Mouse (Mus musculus) erythroblast, adult 5-6 weeks (primary cell): ENCODE data around the gene Mogs. TPM values are rescaled to one million over a fixed set of nuclear protein-coding genes. Genes with fewer than 3 reads are reported as not detected.

Source experiments
- total RNA-seq, 2 experiments: library from RNA; stranded (forward) in 1 of 2; stranded (reverse) in 1 of 2; fragments of 150-400 nt in 1 of 2; fragments of 200-764, 138-1000 nt in 1 of 2; gene quantifications; 2 replicates each; pipeline versions ENCODE4 v1.2.3 to v1.2.4; 2015 to 2017; ENCODE audit warnings: low replicate concordance in 2 of 2

Mogs gene
- total RNA-seq, 2 experiments from 2014 or later: 5.8 to 13.8 TPM

Other genes starting within 250 kb of the Mogs start
- gene Sema4f, start 175.7 kb upstream of the Mogs start, total RNA-seq (2015; ENCODE audit: low replicate concordance): not detected in 2 replicates
- gene Sema4f, start 175.7 kb upstream of the Mogs start, total RNA-seq (2017; ENCODE audit: low replicate concordance): not detected in 2 replicates
- 2.7 and 25.6 TPM in 2 replicates for gene M1ap, start 168.6 kb upstream of the Mogs start, total RNA-seq (2015; ENCODE audit: low replicate concordance)
- gene M1ap, start 168.6 kb upstream of the Mogs start, total RNA-seq (2017; ENCODE audit: low replicate concordance): 8.2 and 16.6 TPM in 2 replicates
- gene Dok1, start 82.0 kb upstream of the Mogs start, total RNA-seq (2015; ENCODE audit: low replicate concordance): 11.3 and 19.4 TPM in 2 replicates
- gene Dok1, start 82.0 kb upstream of the Mogs start, total RNA-seq (2017; ENCODE audit: low replicate concordance): 23.9 and 24.7 TPM in 2 replicates
- 1.5 and 2.9 TPM in 2 replicates for gene Loxl3, start 81.3 kb upstream of the Mogs start, total RNA-seq (2015; ENCODE audit: low replicate concordance)
- gene Loxl3, start 81.3 kb upstream of the Mogs start, total RNA-seq (2017; ENCODE audit: low replicate concordance): 3.2 and 3.6 TPM in 2 replicates
- 197 and 242 TPM in 2 replicates for gene Aup1, start 61.0 kb upstream of the Mogs start, total RNA-seq (2015; ENCODE audit: low replicate concordance)
- 212 and 218 TPM in 2 replicates for gene Aup1, start 61.0 kb upstream of the Mogs start, total RNA-seq (2017; ENCODE audit: low replicate concordance)
- gene Htra2, start 60.2 kb upstream of the Mogs start, total RNA-seq (2015; ENCODE audit: low replicate concordance): 69.4 and 97.8 TPM in 2 replicates
- 41.9 and 57.7 TPM in 2 replicates for gene Htra2, start 60.2 kb upstream of the Mogs start, total RNA-seq (2017; ENCODE audit: low replicate concordance)
- gene Dqx1, start 57.7 kb upstream of the Mogs start, total RNA-seq (2015; ENCODE audit: low replicate concordance): 1.7 and 3.5 TPM in 2 replicates
- 4.2 and 6.7 TPM in 2 replicates for gene Dqx1, start 57.7 kb upstream of the Mogs start, total RNA-seq (2017; ENCODE audit: low replicate concordance)
- gene Tlx2, start 45.2 kb upstream of the Mogs start, total RNA-seq (2015; ENCODE audit: low replicate concordance): not detected in 2 replicates
- gene Tlx2, start 45.2 kb upstream of the Mogs start, total RNA-seq (2017; ENCODE audit: low replicate concordance): not detected in 2 replicates
- gene Pcgf1, start 37.6 kb upstream of the Mogs start, total RNA-seq (2015; ENCODE audit: low replicate concordance): 19.8 and 29.7 TPM in 2 replicates
- 11.0 and 18.1 TPM in 2 replicates for gene Pcgf1, start 37.6 kb upstream of the Mogs start, total RNA-seq (2017; ENCODE audit: low replicate concordance)
- gene Lbx2, start 29.1 kb upstream of the Mogs start, total RNA-seq (2015; ENCODE audit: low replicate concordance): not detected in 2 replicates
- gene Lbx2, start 29.1 kb upstream of the Mogs start, total RNA-seq (2017; ENCODE audit: low replicate concordance): not detected in 2 replicates
- not detected in 2 replicates for gene Ccdc142, start 13.9 kb upstream of the Mogs start, total RNA-seq (2015; ENCODE audit: low replicate concordance)
- gene Ccdc142, start 13.9 kb upstream of the Mogs start, total RNA-seq (2017; ENCODE audit: low replicate concordance): 0.98 TPM in 1 of 2 replicates, not detected in the other
- gene Gm42688, start 13.9 kb upstream of the Mogs start, total RNA-seq (2015; ENCODE audit: low replicate concordance): 0.19 TPM in 1 of 2 replicates, not detected in the other
- 0.94 TPM in 1 of 2 replicates, not detected in the other for gene Gm42688, start 13.9 kb upstream of the Mogs start, total RNA-seq (2017; ENCODE audit: low replicate concordance)
- 21.7 and 33.9 TPM in 2 replicates for gene Mrpl53, start 6.5 kb upstream of the Mogs start, total RNA-seq (2015; ENCODE audit: low replicate concordance)
- 6.6 and 14.8 TPM in 2 replicates for gene Mrpl53, start 6.5 kb upstream of the Mogs start, total RNA-seq (2017; ENCODE audit: low replicate concordance)
- 7.1 and 18.8 TPM in 2 replicates for gene Wbp1, start 6.1 kb downstream of the Mogs start, total RNA-seq (2015; ENCODE audit: low replicate concordance)
- gene Wbp1, start 6.1 kb downstream of the Mogs start, total RNA-seq (2017; ENCODE audit: low replicate concordance): 18.3 and 42.2 TPM in 2 replicates
- 0.77 and 5.2 TPM in 2 replicates for gene Ino80b, start 9.9 kb downstream of the Mogs start, total RNA-seq (2015; ENCODE audit: low replicate concordance)
- 19.2 and 25.0 TPM in 2 replicates for gene Ino80b, start 9.9 kb downstream of the Mogs start, total RNA-seq (2017; ENCODE audit: low replicate concordance)
- 0.63 TPM in 1 of 2 replicates, not detected in the other for gene Rtkn, start 20.0 kb downstream of the Mogs start, total RNA-seq (2015; ENCODE audit: low replicate concordance)
- gene Rtkn, start 20.0 kb downstream of the Mogs start, total RNA-seq (2017; ENCODE audit: low replicate concordance): not detected in 2 replicates
- not detected in 2 replicates for gene Wdr54, start 40.9 kb downstream of the Mogs start, total RNA-seq (2015; ENCODE audit: low replicate concordance)
- gene Wdr54, start 40.9 kb downstream of the Mogs start, total RNA-seq (2017; ENCODE audit: low replicate concordance): 0.28 TPM in 1 of 2 replicates, not detected in the other
- gene 1700003E16Rik, start 40.9 kb downstream of the Mogs start, total RNA-seq (2015; ENCODE audit: low replicate concordance): not detected in 2 replicates
- gene 1700003E16Rik, start 40.9 kb downstream of the Mogs start, total RNA-seq (2017; ENCODE audit: low replicate concordance): not detected in 2 replicates
- gene Dctn1, start 50.4 kb downstream of the Mogs start, total RNA-seq (2015; ENCODE audit: low replicate concordance): 21.7 and 21.9 TPM in 2 replicates
- gene Dctn1, start 50.4 kb downstream of the Mogs start, total RNA-seq (2017; ENCODE audit: low replicate concordance): 18.0 and 25.9 TPM in 2 replicates
- 1.0 and 1.2 TPM in 2 replicates for gene Slc4a5, start 104.3 kb downstream of the Mogs start, total RNA-seq (2015; ENCODE audit: low replicate concordance)
- 0.28 and 0.43 TPM in 2 replicates for gene Slc4a5, start 104.3 kb downstream of the Mogs start, total RNA-seq (2017; ENCODE audit: low replicate concordance)
- 13.8 and 21.1 TPM in 2 replicates for gene Mthfd2, start 210.4 kb downstream of the Mogs start, total RNA-seq (2015; ENCODE audit: low replicate concordance)
- 21.8 and 29.0 TPM in 2 replicates for gene Mthfd2, start 210.4 kb downstream of the Mogs start, total RNA-seq (2017; ENCODE audit: low replicate concordance)
- gene Mob1a, start 210.5 kb downstream of the Mogs start, total RNA-seq (2015; ENCODE audit: low replicate concordance): 51.6 and 54.6 TPM in 2 replicates
- gene Mob1a, start 210.5 kb downstream of the Mogs start, total RNA-seq (2017; ENCODE audit: low replicate concordance): 71.1 and 78.7 TPM in 2 replicates
- 99.1 and 113 TPM in 2 replicates for gene Bola3, start 233.7 kb downstream of the Mogs start, total RNA-seq (2015; ENCODE audit: low replicate concordance)
- gene Bola3, start 233.7 kb downstream of the Mogs start, total RNA-seq (2017; ENCODE audit: low replicate concordance): 93.6 and 115 TPM in 2 replicates